Mouse (Mus musculus): ENCODE data around the gene Dlgap3.

GRCm38 (mm10) chr4:127217048-127217447 lies 48.0 kb downstream of the Dlgap3 start:
- no peak for TF ChIP-seq CTCF (IDR thresholded peaks at IDR 0.05; ENCODE audit: borderline replicate concordance, control insufficient read depth, extremely low read depth, insufficient read depth, low read length, poor library complexity)
- TF ChIP-seq POLR2A (IDR thresholded peaks at IDR 0.05; ENCODE audit: control insufficient read depth, extremely low read depth, insufficient read depth, low read length, poor library complexity): no peak
